Mouse (Mus musculus) CH12.LX (cell line): ENCODE results near the gene Lyl1. TPM values are rescaled to one million over a fixed set of nuclear protein-coding genes. Genes with fewer than 3 reads are reported as not detected.

Experiments used
- DNase-seq: peaks from one replicate; pipeline ENCODE4 v3.0.0-alpha.2; 2013; ENCODE audit errors: extremely low read depth
- H3K27ac ChIP-seq: 2 replicates; pipeline ENCODE4 v1.5.1; 2012; ENCODE audit warnings: low read depth, mild to moderate bottlenecking, control low read depth, moderate library complexity; ENCODE audit not compliant: insufficient read depth
- H3K27me3 ChIP-seq: replicated peaks from 2 replicates; pipeline ENCODE3; 2012; ENCODE audit warnings: inconsistent platforms
- H3K36me3 ChIP-seq, 2 experiments: replicated peaks in 1 of 2; 2 replicates each; pipeline versions ENCODE3 to v1.6.1; 2012; ENCODE audit warnings: inconsistent platforms in 1 of 2, low read length in 1 of 2, mild to moderate bottlenecking in 1 of 2, mixed read lengths in 1 of 2, moderate library complexity in 1 of 2; ENCODE audit not compliant: control insufficient read depth in 1 of 2, insufficient read depth in 1 of 2
- H3K4me1 ChIP-seq, 2 experiments: 2 replicates each; pipeline ENCODE4 v1.6.1; 2012; ENCODE audit warnings: inconsistent platforms in 1 of 2, moderate library complexity in 1 of 2; ENCODE audit not compliant: insufficient read depth in 2 of 2, control insufficient read depth in 1 of 2
- H3K4me2 ChIP-seq: 2 replicates; pipeline ENCODE4 v1.6.1; 2012; ENCODE audit warnings: low read depth, mild to moderate bottlenecking, control low read depth; ENCODE audit not compliant: poor library complexity, insufficient read depth, severe bottlenecking
- H3K4me3 ChIP-seq, 3 experiments: fragments of 150-350 bp in 1 of 3; sonication (generic) in 1 of 3; replicated peaks in 1 of 3; 2 replicates each; pipeline versions ENCODE3 to v1.5.1; 2011 to 2012; ENCODE audit warnings: low read depth in 2 of 3, low read length in 2 of 3, mild to moderate bottlenecking in 2 of 3, moderate library complexity in 2 of 3, control low read depth in 1 of 3, improper control_type of control experiment in 1 of 3, inconsistent platforms in 1 of 3, mixed read lengths in 1 of 3; ENCODE audit not compliant: poor library complexity in 1 of 3
- H3K79me2 ChIP-seq: replicated peaks from 2 replicates; pipeline ENCODE4 v1.6.1; 2012; ENCODE audit warnings: mild to moderate bottlenecking, moderate library complexity; ENCODE audit not compliant: control insufficient read depth, poor library complexity, insufficient read depth, severe bottlenecking; ENCODE audit errors: extremely low read depth
- H3K9ac ChIP-seq: 2 replicates; pipeline ENCODE4 v1.6.1; 2012; ENCODE audit warnings: low read depth, mild to moderate bottlenecking, control low read depth, moderate library complexity; ENCODE audit not compliant: insufficient read depth
- H3K9me3 ChIP-seq: replicated peaks from 2 replicates; pipeline ENCODE3; 2012; ENCODE audit warnings: low read length, inconsistent platforms, mixed read lengths
- CHD2 ChIP-seq: IDR thresholded peaks from 2 replicates; pipeline ENCODE4 v1.6.1; 2011; ENCODE audit warnings: low read length, improper control_type of control experiment
- E2F4 ChIP-seq: IDR thresholded peaks from 2 replicates; pipeline ENCODE4 v1.6.1; 2011; ENCODE audit warnings: low read depth, low read length, improper control_type of control experiment; ENCODE audit not compliant: insufficient replicate concordance
- IRF4 ChIP-seq: IDR thresholded peaks from 2 replicates; pipeline ENCODE4 v1.6.1; 2014; ENCODE audit warnings: low read depth, mild to moderate bottlenecking, inconsistent platforms, low read length, improper control_type of control experiment
- JUN ChIP-seq: IDR thresholded peaks from 2 replicates; pipeline ENCODE4 v1.6.1; 2011; ENCODE audit warnings: low read depth, mild to moderate bottlenecking, low read length, improper control_type of control experiment, moderate library complexity; ENCODE audit not compliant: insufficient read depth
- MEF2A ChIP-seq: IDR thresholded peaks from 2 replicates; pipeline ENCODE4 v1.6.1; 2014; ENCODE audit warnings: low read depth, mild to moderate bottlenecking, inconsistent platforms, low read length, improper control_type of control experiment, borderline replicate concordance
- MYC ChIP-seq: IDR thresholded peaks from 2 replicates; pipeline ENCODE4 v1.6.1; 2011; ENCODE audit warnings: low read depth, mild to moderate bottlenecking, improper control_type of control experiment, low read length
- NELFE ChIP-seq: IDR thresholded peaks from 2 replicates; pipeline ENCODE4 v1.6.1; 2011; ENCODE audit warnings: low read depth, low read length, improper control_type of control experiment
- NRF1 ChIP-seq: IDR thresholded peaks from 2 replicates; pipeline ENCODE4 v1.6.1; 2014; ENCODE audit warnings: low read depth, mild to moderate bottlenecking, inconsistent platforms, low read length, improper control_type of control experiment, moderate library complexity
- PAX5 ChIP-seq: IDR thresholded peaks from 2 replicates; pipeline ENCODE4 v1.6.1; 2012; ENCODE audit warnings: low read length, inconsistent platforms, mixed read lengths
- POLR2A ChIP-seq: IDR thresholded peaks from 2 replicates; pipeline ENCODE4 v1.6.1; 2011; ENCODE audit warnings: low read depth, mild to moderate bottlenecking, improper control_type of control experiment, low read length
- RCOR1 ChIP-seq: conservative IDR thresholded peaks from 2 replicates; pipeline ENCODE4 v1.6.1; 2012; ENCODE audit warnings: low read depth, mild to moderate bottlenecking, inconsistent platforms, low read length, improper control_type of control experiment
- ZMIZ1 ChIP-seq: IDR thresholded peaks from 2 replicates; pipeline ENCODE4 v1.6.1; 2012; ENCODE audit warnings: low read depth, mild to moderate bottlenecking, inconsistent platforms, low read length, improper control_type of control experiment
- ZNF384 ChIP-seq: IDR thresholded peaks from 2 replicates; pipeline ENCODE4 v1.6.1; 2012; ENCODE audit warnings: low read depth, low read length, improper control_type of control experiment, inconsistent platforms
- dilution Hi-C: fragments of 300-500 bp; cut with MboI; formaldehyde crosslinking; loops from 2 replicates; pipeline ENCODE4 v1.14.3; 2020; ENCODE audit warnings: low sequenced_read_pairs; ENCODE audit not compliant: extremely low pct_unique_long_range_greater_than_20kb, extremely low pct_ligation_motif_present
- in situ Hi-C: fragments of 300-500 bp; cut with MboI; formaldehyde crosslinking; loops from 3 replicates; pipeline ENCODE4 v1.14.3; 2019; ENCODE audit warnings: low sequenced_read_pairs, low pct_ligation_motif_present, low pct_unique_long_range_greater_than_20kb, mixed read lengths
- polyA plus RNA-seq: library from polyadenylated mRNA; unstranded; fragments of >175 nt; gene quantifications from 2 replicates; pipeline ENCODE4 v1.2.1, GENCODE M21; 2012; ENCODE audit warnings: low read depth; ENCODE audit not compliant: insufficient read length
- total RNA-seq, 2 experiments: library from RNA; depleted of rRNA; stranded (reverse); fragments of 300-350 nt in 1 of 2; fragments of >200 nt in 1 of 2; gene quantifications; 2 replicates each; pipeline ENCODE4 v1.2.3; 2012 to 2014

Gene Lyl1
- total and polyA plus RNA-seq, 3 experiments = 20.6 to 53.2 (median 38.5) TPM

DNA sequence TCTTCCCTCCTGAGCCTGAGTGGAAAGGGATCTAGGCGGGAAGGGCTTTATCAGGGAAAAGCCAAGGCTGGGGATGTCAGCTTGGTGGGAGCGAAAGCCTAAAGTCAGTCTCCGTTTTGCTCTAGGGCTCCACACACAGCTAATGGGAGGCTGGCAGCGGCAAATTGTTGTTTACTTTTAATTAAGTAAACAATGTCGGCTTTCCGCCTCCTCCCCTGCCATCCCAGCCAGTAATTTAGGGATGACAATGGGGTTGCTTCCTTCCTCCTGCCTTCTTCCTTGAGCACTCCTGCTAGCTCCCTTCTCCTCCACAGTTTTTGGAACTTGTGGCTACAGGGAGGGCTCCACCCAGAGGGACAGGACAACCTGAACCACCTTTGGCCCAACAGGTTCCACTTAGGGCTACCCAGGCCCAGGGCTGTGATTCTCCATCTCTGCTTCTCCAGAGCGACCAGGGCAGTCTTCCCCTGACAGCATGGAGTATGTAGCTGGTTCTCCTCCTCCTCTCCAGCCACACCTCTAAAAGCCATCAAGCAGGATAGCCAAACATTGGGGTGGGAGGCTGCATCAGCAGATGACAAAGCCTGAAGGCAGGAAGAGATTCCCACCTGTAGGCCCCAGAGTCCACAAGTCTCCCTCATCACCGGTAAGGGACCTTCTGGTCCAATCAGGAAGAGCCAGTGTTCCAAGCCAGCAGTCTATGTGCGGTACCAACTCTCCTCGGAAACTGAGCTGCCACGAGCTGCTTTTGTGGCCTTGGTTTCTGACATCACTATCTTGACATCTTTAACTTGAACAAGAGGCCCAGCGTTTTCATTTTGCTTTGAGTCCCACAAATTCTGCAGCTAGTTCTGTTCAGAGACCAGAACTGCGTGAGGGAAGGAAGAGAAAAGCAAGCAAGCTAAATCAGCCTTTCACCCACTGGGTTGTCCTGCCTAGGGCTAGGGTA, 39.9 kb downstream of the Lyl1 start:
- TF ChIP-seq E2F4 (no peak), ZNF384 (no peak), RCOR1 (no peak), MYC (no peak), IRF4 (no peak), PAX5 (no peak), CHD2 (no peak), ZMIZ1 (no peak), NRF1 (no peak), POLR2A (no peak), MEF2A (no peak), NELFE (no peak)
- Histone ChIP-seq H3K27me3 (peaks cover 78% of the 10 kb centered on the region), H3K9ac (no peak overlapping the region), H3K27ac (no peak overlapping the region), H3K4me2 (no peak overlapping the region), H3K9me3 (no peaks in the 10 kb centered on the region), H3K4me1 (peaks cover 10 to 32% of the 10 kb centered on the region in 2 experiments), H3K4me3 (no peak overlapping the region), H3K36me3 (no peaks in the 10 kb centered on the region), H3K79me2 (no peaks in the 10 kb centered on the region)
- DNase-seq = no peak
- in situ Hi-C loops = no loop called here
- dilution Hi-C loops = no loop called here

DNA sequence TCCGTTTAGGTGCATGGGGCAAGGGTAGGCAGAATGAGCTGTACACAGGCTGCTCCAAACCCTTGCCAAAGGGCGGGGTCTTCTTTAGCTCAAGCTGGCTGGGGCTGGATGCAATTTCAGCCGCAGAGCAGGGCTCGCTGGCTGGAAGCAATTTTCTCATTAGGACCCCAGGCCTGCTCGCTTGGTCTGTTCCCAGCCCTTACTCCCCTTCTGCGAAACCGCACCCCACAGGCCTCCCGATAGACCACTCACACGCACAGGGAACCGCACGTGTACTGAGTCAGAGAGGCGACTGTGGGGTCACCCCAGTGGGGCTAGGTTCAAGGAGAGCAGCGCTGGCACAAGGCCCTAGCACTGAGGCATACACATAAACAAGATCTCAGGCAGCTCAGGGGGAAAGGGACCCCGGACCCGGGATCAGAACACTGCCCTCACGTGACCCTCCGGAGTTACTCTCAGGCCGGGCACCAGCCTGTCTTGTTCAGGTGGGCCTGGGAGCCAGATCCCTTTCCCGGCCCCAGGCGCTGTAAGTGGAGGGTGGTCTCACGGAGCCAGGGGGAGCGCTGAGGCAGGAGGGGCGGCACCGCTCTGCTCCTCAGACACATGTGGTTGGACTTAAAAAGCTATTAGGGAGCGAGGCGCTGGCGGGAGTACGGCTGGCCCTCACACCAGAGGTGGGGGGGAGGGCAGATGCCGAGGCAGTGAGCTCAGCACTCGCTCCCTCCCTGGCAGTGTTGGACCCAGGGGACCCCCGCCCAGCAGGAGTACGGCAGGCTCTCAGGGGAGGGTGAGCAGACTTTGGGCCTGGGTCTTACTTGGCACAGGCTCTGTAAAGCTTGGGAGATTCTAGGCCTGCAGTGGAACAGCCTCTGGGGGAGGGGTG, 41.2 kb downstream of the Lyl1 start:
- Histone ChIP-seq H3K36me3 (no peaks in the 10 kb centered on the region), H3K4me2 (no peak overlapping the region), H3K4me1 (peaks cover 10 to 29% of the 10 kb centered on the region in 2 experiments), H3K27ac (no peak overlapping the region), H3K4me3 (no peak overlapping the region), H3K79me2 (no peaks in the 10 kb centered on the region), H3K27me3 (peaks cover 81% of the 10 kb centered on the region), H3K9ac (no peak overlapping the region), H3K9me3 (no peaks in the 10 kb centered on the region)
- in situ Hi-C loops = no loop called here
- dilution Hi-C loops = no loop called here
- TF ChIP-seq POLR2A = no peak
- TF ChIP-seq JUN = no peak
- DNase-seq = no peak
